Mouse (Mus musculus): ENCODE data around the gene Sod3. TPM values are rescaled to one million over a fixed set of nuclear protein-coding genes. Genes with fewer than 3 reads are reported as not detected.

Sod3 gene
- polyA plus RNA-seq (2012; rRNA removed), result 15.1 and 20.6 TPM in 2 replicates

DNA sequence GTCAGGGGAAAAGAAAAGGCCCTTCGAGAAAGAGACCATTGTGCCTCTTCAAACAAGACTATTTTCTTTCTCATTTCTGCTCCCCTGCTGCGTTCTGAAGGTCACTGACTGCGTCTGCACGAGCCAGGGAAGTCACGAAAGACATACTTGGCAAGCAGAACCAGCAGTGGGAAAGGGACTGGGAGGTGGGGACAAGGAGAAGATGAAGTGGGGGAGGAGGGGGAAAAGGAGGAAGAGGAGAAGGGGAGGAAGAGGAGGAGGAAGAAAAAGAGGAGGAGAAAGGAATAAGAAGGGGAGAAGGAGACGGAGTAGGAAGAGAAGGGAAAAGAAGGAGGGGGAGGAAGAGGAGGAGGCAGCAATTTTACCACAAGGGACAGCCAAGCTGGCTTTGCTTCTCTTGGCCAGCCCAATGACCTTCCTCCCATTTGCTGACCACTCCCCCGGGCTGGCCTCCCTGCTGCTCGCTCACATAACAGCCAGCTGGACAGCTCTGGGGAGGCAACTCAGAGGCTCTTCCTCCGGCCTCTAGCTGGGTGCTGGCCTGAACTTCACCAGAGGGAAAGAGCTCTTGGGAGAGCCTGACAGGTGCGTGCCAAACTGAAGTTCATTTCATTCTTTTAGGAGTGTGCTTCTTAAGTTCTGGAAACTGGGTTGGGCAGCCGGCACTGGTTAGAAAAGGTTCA is at the start of gene Sod3:
Gene Sod3, plus strand, starts transcription at position 324 of the 683 bp plus-strand sequence.
- Histone ChIP-seq H3K4me3 (ENCODE audit: control insufficient read depth, low read depth, low read length) (peak within 1 kb of the TSS; percentile 59), H3K4me1 (ENCODE audit: control insufficient read depth, insufficient read depth, low read length) (peaks cover 13% of the 10 kb centered on the region), H3K27me3 (ENCODE audit: control insufficient read depth, insufficient read depth, low read length) (no peaks in the 10 kb centered on the region), H3K27ac (ENCODE audit: control insufficient read depth, insufficient read depth, low read depth, low read length) (peak within 1 kb of the TSS; percentile 80), H3K36me3 (ENCODE audit: control insufficient read depth, insufficient read depth, low read length) (no peaks in the 10 kb centered on the region)
- no peak for TF ChIP-seq CTCF (IDR thresholded peaks at IDR 0.05; ENCODE audit: control insufficient read depth, insufficient read depth, insufficient replicate concordance, low read depth, low read length)
- TF ChIP-seq POLR2A (IDR thresholded peaks at IDR 0.05; ENCODE audit: control insufficient read depth, low read depth, low read length), result peak; percentile 57

DNA sequence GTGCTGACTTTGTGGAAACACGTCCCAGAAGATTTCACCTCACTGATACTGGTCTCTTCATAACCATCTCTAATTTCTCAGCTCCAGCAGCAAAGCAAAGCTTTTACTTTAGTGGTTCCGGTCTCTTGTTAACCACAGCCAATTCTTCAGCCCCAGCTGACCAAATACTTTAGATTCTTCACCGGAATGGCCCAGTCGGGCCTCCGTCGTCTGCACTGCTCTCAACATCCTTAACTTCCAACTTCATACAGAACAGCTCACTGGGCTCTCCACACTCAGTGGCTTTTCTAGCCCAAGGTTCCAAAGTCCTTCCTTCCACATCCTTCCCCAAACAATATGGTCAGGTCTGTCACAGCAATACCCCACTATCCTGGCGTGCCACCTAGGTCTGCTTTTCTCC is 46.7 kb upstream of the Sod3 start:
- H3K36me3 ChIP-seq (ENCODE audit: control insufficient read depth, insufficient read depth, low read length), result no peaks in the 10 kb centered on the region
- no peak overlapping the region for H3K27ac ChIP-seq (ENCODE audit: control insufficient read depth, insufficient read depth, low read depth, low read length)
- TF ChIP-seq POLR2A (IDR thresholded peaks at IDR 0.05; ENCODE audit: control insufficient read depth, low read depth, low read length) (no peak), CTCF (IDR thresholded peaks at IDR 0.05; ENCODE audit: control insufficient read depth, insufficient read depth, insufficient replicate concordance, low read depth, low read length) (no peak)
- H3K4me3 ChIP-seq (ENCODE audit: control insufficient read depth, low read depth, low read length), result no peak overlapping the region
- no peaks in the 10 kb centered on the region for H3K27me3 ChIP-seq (ENCODE audit: control insufficient read depth, insufficient read depth, low read length)
- no peaks in the 10 kb centered on the region for H3K4me1 ChIP-seq (ENCODE audit: control insufficient read depth, insufficient read depth, low read length)

DNA sequence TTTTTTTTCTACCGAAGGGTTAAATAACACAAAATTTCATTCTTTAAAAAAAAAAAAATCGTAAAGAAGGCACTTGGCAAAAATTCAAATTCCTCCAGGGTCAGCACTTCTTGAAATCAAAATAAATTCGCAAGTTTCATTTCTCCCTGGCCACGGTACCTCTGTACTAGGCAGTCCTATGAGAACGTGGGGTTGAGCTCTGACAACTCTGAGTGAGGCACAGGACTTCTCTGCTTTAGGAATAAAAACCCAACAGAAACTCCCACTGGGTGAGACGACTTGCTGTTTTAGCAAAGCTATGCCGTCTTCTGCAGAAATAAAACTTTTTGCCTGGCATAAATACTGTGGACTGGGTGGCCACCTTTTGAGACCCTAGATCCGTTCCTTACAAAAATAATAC is 44.1 kb upstream of the Sod3 start:
- H3K4me3 ChIP-seq (ENCODE audit: control insufficient read depth, low read depth, low read length), result no peak overlapping the region
- H3K36me3 ChIP-seq (ENCODE audit: control insufficient read depth, insufficient read depth, low read length), result no peaks in the 10 kb centered on the region
- H3K27me3 ChIP-seq (ENCODE audit: control insufficient read depth, insufficient read depth, low read length), result no peaks in the 10 kb centered on the region
- no peak for TF ChIP-seq CTCF (IDR thresholded peaks at IDR 0.05; ENCODE audit: control insufficient read depth, insufficient read depth, insufficient replicate concordance, low read depth, low read length)
- TF ChIP-seq POLR2A (IDR thresholded peaks at IDR 0.05; ENCODE audit: control insufficient read depth, low read depth, low read length), result no peak
- H3K4me1 ChIP-seq (ENCODE audit: control insufficient read depth, insufficient read depth, low read length), result no peaks in the 10 kb centered on the region
- no peak overlapping the region for H3K27ac ChIP-seq (ENCODE audit: control insufficient read depth, insufficient read depth, low read depth, low read length)

DNA sequence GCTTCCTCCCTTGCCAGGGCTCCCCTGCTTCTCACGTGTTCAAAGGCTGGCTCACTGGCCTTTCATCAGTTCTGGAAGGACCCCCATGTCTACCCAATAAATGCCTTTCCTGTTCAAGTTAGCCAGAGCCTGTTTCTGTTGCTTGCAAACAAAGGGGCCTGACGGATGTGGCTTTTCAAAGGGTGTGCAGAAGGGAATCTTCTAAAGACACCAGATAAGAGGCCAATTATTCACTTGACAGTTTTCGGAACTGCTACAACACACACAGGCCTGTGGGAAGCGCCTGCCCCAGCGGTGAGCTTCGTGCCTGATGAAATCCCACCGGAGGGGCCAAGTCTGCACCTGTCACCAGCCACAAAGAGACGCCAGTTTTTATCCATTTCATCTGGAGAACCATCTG is 31.5 kb upstream of the Sod3 start:
- TF ChIP-seq POLR2A (IDR thresholded peaks at IDR 0.05; ENCODE audit: control insufficient read depth, low read depth, low read length) (no peak), CTCF (IDR thresholded peaks at IDR 0.05; ENCODE audit: control insufficient read depth, insufficient read depth, insufficient replicate concordance, low read depth, low read length) (no peak)
- Histone ChIP-seq H3K27me3 (ENCODE audit: control insufficient read depth, insufficient read depth, low read length) (no peaks in the 10 kb centered on the region), H3K4me3 (ENCODE audit: control insufficient read depth, low read depth, low read length) (no peak overlapping the region), H3K36me3 (ENCODE audit: control insufficient read depth, insufficient read depth, low read length) (no peaks in the 10 kb centered on the region), H3K27ac (ENCODE audit: control insufficient read depth, insufficient read depth, low read depth, low read length) (no peak overlapping the region), H3K4me1 (ENCODE audit: control insufficient read depth, insufficient read depth, low read length) (no peaks in the 10 kb centered on the region)

DNA sequence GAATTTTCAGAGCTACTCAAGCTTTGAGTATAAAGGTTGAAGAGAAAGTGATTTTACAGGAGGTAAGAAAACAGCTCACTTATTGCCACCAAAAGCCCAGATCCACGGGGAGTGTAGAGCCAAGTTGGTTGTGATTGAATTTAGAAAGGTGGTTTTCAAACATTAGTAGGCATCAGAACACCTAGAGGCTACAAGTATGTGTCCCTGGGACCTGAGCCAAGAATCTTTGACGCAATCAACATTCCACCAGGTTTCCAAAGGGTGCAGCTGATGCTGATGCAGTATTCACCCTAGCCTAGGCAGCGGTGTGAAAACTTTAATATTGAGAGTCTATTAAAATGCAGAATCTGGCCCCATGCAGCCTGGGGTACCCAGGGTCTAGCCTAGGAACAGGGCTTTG is 28.0 kb upstream of the Sod3 start:
- Histone ChIP-seq H3K27me3 (ENCODE audit: control insufficient read depth, insufficient read depth, low read length) (no peaks in the 10 kb centered on the region), H3K4me1 (ENCODE audit: control insufficient read depth, insufficient read depth, low read length) (no peaks in the 10 kb centered on the region), H3K36me3 (ENCODE audit: control insufficient read depth, insufficient read depth, low read length) (no peaks in the 10 kb centered on the region), H3K4me3 (ENCODE audit: control insufficient read depth, low read depth, low read length) (no peak overlapping the region), H3K27ac (ENCODE audit: control insufficient read depth, insufficient read depth, low read depth, low read length) (no peak overlapping the region)
- no peak for TF ChIP-seq CTCF (IDR thresholded peaks at IDR 0.05; ENCODE audit: control insufficient read depth, insufficient read depth, insufficient replicate concordance, low read depth, low read length)
- no peak for TF ChIP-seq POLR2A (IDR thresholded peaks at IDR 0.05; ENCODE audit: control insufficient read depth, low read depth, low read length)

DNA sequence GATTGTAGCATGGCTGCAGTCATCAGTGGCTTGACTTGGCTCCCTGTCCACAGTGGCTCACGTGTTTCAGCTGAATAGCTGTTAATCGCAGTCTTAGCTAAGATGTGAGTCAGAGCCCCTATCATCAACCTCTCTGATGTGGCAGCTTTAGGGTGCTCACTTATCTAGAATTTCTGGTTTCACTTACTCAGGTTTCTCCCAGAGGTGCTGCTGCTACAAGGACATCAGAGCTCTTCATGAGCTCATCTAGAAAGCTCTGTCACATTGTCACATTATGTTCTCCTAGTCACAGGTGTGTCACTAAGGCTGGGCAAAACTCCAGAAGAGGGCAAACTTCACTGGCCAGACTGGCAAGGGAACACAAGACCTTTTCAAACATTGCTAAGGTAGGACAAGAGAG is 24.5 kb upstream of the Sod3 start:
- H3K27me3 ChIP-seq (ENCODE audit: control insufficient read depth, insufficient read depth, low read length), result no peaks in the 10 kb centered on the region
- H3K4me3 ChIP-seq (ENCODE audit: control insufficient read depth, low read depth, low read length), result no peak overlapping the region
- H3K27ac ChIP-seq (ENCODE audit: control insufficient read depth, insufficient read depth, low read depth, low read length), result no peak overlapping the region
- TF ChIP-seq POLR2A (IDR thresholded peaks at IDR 0.05; ENCODE audit: control insufficient read depth, low read depth, low read length), result no peak
- no peak for TF ChIP-seq CTCF (IDR thresholded peaks at IDR 0.05; ENCODE audit: control insufficient read depth, insufficient read depth, insufficient replicate concordance, low read depth, low read length)
- no peaks in the 10 kb centered on the region for H3K4me1 ChIP-seq (ENCODE audit: control insufficient read depth, insufficient read depth, low read length)
- no peaks in the 10 kb centered on the region for H3K36me3 ChIP-seq (ENCODE audit: control insufficient read depth, insufficient read depth, low read length)

DNA sequence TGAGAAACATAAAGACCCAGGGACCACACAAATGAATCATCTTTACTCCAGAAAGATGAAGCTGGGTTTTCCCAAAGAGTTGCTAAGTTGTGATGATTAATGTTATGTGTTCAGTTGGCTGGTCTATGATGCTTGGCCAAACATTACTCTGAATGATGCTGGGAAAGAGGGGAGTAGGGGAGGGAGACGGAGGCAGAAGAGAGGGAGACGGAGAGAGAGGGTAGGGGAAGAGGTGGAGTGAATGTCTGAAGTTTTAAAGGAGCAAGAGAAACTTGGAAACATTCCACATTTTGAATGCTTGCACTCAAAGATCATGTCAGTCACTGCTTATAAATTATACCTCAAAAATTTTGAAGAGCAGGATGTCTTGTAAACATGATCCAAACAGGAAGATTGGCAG is 16.7 kb upstream of the Sod3 start:
- Histone ChIP-seq H3K27me3 (ENCODE audit: control insufficient read depth, insufficient read depth, low read length) (no peaks in the 10 kb centered on the region), H3K4me1 (ENCODE audit: control insufficient read depth, insufficient read depth, low read length) (no peaks in the 10 kb centered on the region), H3K36me3 (ENCODE audit: control insufficient read depth, insufficient read depth, low read length) (no peaks in the 10 kb centered on the region), H3K4me3 (ENCODE audit: control insufficient read depth, low read depth, low read length) (no peak overlapping the region), H3K27ac (ENCODE audit: control insufficient read depth, insufficient read depth, low read depth, low read length) (no peak overlapping the region)
- TF ChIP-seq CTCF (IDR thresholded peaks at IDR 0.05; ENCODE audit: control insufficient read depth, insufficient read depth, insufficient replicate concordance, low read depth, low read length) (no peak), POLR2A (IDR thresholded peaks at IDR 0.05; ENCODE audit: control insufficient read depth, low read depth, low read length) (no peak)
